Mouse (Mus musculus) heart, embryonic 13.5 days (tissue): ENCODE measurements around the gene Mrtfa. TPM values are rescaled to one million over a fixed set of nuclear protein-coding genes. Genes with fewer than 3 reads are reported as not detected.

Experiments used
- ATAC-seq: fragments of 200-750 bp; cut with Nextera tagmentation; 2 replicates; pipeline ENCODE4 v1.8.0; 2017; ENCODE audit warnings: moderate TSS enrichment; ENCODE audit not compliant: insufficient number of reproducible peaks, low FRiP score, low TSS enrichment; ENCODE audit errors: extremely low read depth
- H3K27ac ChIP-seq: fragments of 300-500 bp; sonication (generic); replicated peaks from 2 replicates; pipeline ENCODE4 v1.5.1; 2015; ENCODE audit warnings: moderate library complexity, mild to moderate bottlenecking, inconsistent platforms
- H3K27me3 ChIP-seq: fragments of 300-500 bp; sonication (generic); replicated peaks from 2 replicates; pipeline ENCODE4 v1.6.1; 2015; ENCODE audit warnings: mild to moderate bottlenecking, inconsistent platforms
- H3K36me3 ChIP-seq: fragments of 300-500 bp; sonication (generic); 2 replicates; pipeline ENCODE4 v1.6.1; 2015; ENCODE audit warnings: mild to moderate bottlenecking, inconsistent platforms
- H3K4me1 ChIP-seq: fragments of 300-500 bp; sonication (generic); 2 replicates; pipeline ENCODE4 v1.6.1; 2015; ENCODE audit warnings: inconsistent platforms
- H3K4me2 ChIP-seq: fragments of 300-500 bp; sonication (generic); 2 replicates; pipeline ENCODE4 v1.6.1; 2015; ENCODE audit warnings: inconsistent platforms, mild to moderate bottlenecking, moderate library complexity
- H3K4me3 ChIP-seq: fragments of 300-500 bp; sonication (generic); 2 replicates; pipeline ENCODE4 v1.5.1; 2015; ENCODE audit warnings: moderate library complexity, mild to moderate bottlenecking, inconsistent platforms
- H3K9ac ChIP-seq: fragments of 300-500 bp; sonication (generic); 2 replicates; pipeline ENCODE4 v1.6.1; 2015; ENCODE audit warnings: inconsistent platforms, mild to moderate bottlenecking, moderate library complexity
- H3K9me3 ChIP-seq: fragments of 300-500 bp; sonication (generic); 2 replicates; pipeline ENCODE4 v1.6.1; 2016; ENCODE audit warnings: inconsistent platforms
- WGBS: fragments of 180-500 bp; shearing (Covaris S2); methylation state at CpG from one replicate; pipeline ENCODE4 v1.1.7; 2015; ENCODE audit warnings: mixed read lengths; 5-methylcytosine and 5-hydroxymethylcytosine counted together
- polyA plus RNA-seq: library from polyadenylated mRNA; unstranded; fragments of >200 nt; fragmentation: Nextera tagmentation; extraction: Ambion mirVana; gene quantifications from 2 replicates; pipeline ENCODE4 v1.2.1, GENCODE M21; 2015

The Mrtfa gene
- polyA plus RNA-seq, result 13.9 and 15.9 TPM in 2 replicates

DNA sequence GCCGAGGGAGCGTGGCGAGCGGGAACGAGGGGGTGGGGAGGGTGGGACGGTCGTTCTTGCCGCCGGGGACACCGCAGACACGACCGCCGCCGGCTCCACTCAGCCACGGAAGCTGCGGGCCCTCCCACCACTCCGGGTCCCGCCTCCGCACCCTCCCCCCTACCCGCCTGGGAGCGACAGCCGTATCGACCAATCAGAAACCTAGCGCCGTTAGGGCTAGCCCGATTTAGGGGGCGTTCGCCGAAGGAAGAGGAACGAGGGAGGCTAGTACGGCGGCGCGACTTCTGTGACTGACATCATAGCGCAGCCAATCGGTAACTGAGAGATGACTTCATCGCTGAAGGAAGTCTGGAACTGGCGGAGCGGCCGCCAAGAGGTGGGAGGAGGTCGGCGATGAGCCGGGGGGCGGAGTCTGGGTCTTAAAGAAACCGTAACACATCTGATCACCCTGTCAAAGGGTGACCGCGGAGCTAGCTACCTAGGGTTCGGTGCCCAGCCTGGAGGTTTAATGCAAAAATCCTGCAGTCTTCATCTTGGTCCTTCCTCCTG lies at the start of gene Mrtfa:
Gene Mrtfa (minus strand): TSS at position 128 of the 549 bp plus-strand sequence.
- peak within 1 kb of the TSS; percentile 94 for H3K9ac ChIP-seq
- peaks cover 36% of the 10 kb centered on the region for H3K4me1 ChIP-seq
- peak within 1 kb of the TSS; percentile 76 for H3K27ac ChIP-seq
- under 1% methylated on average over 48 of the region's 48 CpGs for whole genome bisulfite sequencing
- no peaks in the 10 kb centered on the region for H3K36me3 ChIP-seq
- H3K9me3 ChIP-seq, result no peaks in the 10 kb centered on the region
- H3K4me3 ChIP-seq, result peak within 1 kb of the TSS; percentile 96
- ATAC-seq, result peak; percentile 99
- peak within 1 kb of the TSS; percentile 98 for H3K4me2 ChIP-seq
- H3K27me3 ChIP-seq, result no peaks in the 10 kb centered on the region

DNA sequence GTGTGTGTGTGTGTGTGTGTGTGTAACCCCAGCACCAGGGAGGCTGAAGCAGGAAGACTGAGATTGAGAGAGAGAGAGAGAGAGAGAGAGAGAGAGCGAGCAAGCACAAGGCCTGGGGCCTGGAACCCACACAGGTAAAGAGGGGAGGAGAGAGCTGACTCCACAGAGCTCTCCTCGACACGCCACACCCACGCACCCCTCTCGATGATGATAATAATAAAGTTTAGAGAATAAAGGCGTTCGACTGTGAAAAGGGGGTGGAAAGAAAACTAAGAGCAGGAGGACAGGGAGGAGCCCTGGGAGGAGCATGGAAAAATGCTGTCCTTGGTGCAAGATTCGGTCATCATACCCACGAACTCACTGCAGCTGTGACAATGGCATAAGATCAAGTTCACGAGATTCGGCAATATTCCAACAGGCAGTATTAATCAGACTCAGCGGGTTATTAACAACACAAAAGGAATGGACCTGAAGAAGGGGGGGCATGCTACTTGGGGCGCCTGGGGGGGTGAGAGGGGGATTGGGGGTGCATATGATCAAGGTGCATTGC lies 49.3 kb upstream of the Mrtfa start:
- Histone ChIP-seq H3K9ac (no peak overlapping the region), H3K27me3 (peaks cover 53% of the 10 kb centered on the region), H3K9me3 (peaks cover 8% of the 10 kb centered on the region; the same call in 1 of the 2 replicates), H3K36me3 (no peaks in the 10 kb centered on the region), H3K27ac (no peak overlapping the region), H3K4me1 (peaks cover 15% of the 10 kb centered on the region), H3K4me2 (no peak overlapping the region), H3K4me3 (no peak overlapping the region)
- ATAC-seq, result no peak
- WGBS, result 71% methylated on average over 13 of the region's 13 CpGs

DNA sequence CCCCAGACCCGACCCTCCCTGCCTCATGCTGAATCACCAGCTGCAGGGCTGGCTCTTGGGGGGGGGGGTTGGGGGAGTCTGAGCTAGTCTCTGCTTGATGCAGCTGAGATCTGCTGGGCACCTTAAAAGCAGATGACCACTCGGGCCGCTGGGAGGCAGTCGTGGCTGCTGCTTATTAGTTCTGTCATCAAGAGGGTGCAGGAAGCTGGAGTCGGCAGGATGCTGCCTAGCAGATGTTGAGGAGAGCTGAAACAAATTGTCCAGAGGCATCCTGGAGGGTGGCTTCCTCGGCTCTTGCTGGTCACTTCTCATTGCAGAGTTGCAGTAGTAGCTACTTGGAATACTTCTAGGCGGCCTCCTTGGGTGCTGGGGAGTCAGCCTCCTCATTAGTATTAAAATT lies 48.7 kb upstream of the Mrtfa start:
- Histone ChIP-seq H3K4me1 (peaks cover 18% of the 10 kb centered on the region), H3K27ac (no peak overlapping the region), H3K36me3 (no peaks in the 10 kb centered on the region), H3K4me2 (no peak overlapping the region), H3K27me3 (peaks cover 59% of the 10 kb centered on the region), H3K9ac (no peak overlapping the region), H3K4me3 (no peak overlapping the region), H3K9me3 (0 out of 2 replicates have a peak, but pooled peaks cover 2% of the 10 kb centered on the region)
- 14% methylated on average over 7 of the region's 7 CpGs for WGBS
- no peak for ATAC-seq

DNA sequence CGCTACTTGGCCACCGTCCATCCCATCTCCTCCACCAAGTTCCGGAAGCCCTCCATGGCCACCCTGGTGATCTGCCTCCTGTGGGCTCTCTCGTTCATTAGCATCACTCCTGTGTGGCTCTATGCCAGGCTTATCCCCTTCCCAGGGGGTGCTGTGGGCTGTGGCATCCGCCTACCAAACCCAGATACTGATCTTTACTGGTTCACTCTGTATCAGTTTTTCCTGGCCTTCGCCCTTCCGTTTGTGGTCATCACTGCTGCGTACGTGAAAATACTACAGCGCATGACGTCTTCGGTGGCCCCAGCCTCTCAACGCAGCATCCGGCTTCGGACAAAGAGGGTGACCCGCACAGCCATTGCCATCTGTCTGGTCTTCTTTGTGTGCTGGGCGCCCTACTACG lies 46.9 kb upstream of the Mrtfa start:
- Histone ChIP-seq H3K27ac (no peak overlapping the region), H3K27me3 (peaks cover 70% of the 10 kb centered on the region), H3K9ac (no peak overlapping the region), H3K4me2 (no peak overlapping the region), H3K4me1 (peaks cover 18% of the 10 kb centered on the region), H3K4me3 (no peak overlapping the region), H3K36me3 (no peaks in the 10 kb centered on the region), H3K9me3 (no peaks in the 10 kb centered on the region)
- no peak for ATAC-seq
- 88% methylated on average over 18 of the region's 18 CpGs for WGBS

DNA sequence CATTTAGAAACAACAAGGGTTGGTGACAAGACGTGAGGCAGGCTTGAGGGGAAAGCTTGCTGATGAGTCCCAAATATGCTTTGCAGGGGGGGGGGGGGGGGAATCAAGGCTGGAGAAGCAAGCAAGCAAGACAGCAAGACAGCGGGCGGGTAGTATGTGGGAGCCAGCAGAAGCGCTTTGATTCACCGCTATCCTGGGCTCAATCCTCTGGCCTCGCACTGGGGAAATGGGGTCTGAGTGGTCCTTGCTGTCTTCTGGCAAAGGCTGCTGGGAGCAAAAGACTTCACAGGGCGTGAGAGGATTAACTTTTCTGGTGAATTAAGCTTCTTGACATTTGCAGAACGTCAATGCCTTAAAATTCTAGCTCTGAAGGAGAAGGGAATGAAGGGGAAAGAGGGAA lies 45.5 kb upstream of the Mrtfa start:
- Histone ChIP-seq H3K9ac (peak overlapping the region; percentile 68; the same call in 1 of the 2 replicates), H3K9me3 (no peaks in the 10 kb centered on the region), H3K4me3 (peak overlapping the region; percentile 50), H3K36me3 (no peaks in the 10 kb centered on the region), H3K27me3 (peaks cover 67% of the 10 kb centered on the region), H3K4me1 (peaks cover 18% of the 10 kb centered on the region), H3K27ac (no peak overlapping the region), H3K4me2 (peak overlapping the region; percentile 80)
- ATAC-seq, result no peak
- WGBS, result 3% methylated on average over 8 of the region's 8 CpGs

DNA sequence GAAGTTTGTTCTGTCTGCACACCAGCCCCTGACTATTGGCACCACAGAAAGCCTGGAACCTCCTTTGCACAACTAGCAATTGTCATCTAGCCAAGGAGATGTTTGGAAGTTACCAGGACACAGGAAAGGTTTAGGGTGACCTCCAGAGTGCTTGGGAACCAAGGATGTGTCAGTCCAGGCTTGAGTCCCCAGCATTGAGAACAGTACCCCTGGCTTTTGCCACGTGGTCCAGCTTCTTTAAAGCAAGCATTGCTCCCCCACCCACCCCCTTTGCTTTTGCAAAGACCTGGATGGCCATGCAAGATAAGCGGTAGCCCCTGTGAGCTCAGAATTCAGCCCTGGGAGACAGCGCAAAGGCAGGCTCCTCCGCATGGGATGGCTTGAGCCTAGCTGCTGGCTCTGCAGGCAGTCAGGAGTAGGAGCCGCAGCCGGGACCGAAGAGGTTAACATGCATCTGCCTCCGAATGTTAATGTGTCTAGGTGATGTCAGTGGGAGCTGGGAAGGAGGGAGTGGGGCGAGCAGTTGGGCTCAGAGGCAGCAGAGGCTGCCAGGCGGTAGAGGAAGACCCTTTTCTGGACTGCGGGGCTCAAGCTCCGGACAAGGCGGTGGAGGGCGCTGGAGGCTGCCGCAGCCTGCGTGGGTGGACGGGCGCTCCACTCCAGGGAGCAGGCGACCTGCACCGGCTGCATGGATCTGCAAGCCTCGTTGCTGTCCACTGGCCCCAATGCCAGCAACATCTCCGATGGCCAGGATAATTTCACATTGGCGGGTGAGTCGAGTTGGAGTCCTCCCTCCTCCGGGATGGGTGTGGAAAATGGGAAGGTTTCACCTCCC lies 44.7 kb upstream of the Mrtfa start, which contains the start of gene Mchr1:
Gene Mchr1 (plus strand): TSS at position 414 of the 835 bp plus-strand sequence.
- Histone ChIP-seq H3K4me3 (peak within 1 kb of the TSS; percentile 50), H3K9me3 (no peaks in the 10 kb centered on the region), H3K36me3 (no peaks in the 10 kb centered on the region), H3K27ac (no peak within 1 kb of the TSS), H3K4me2 (peak within 1 kb of the TSS; percentile 80), H3K27me3 (peaks cover 62% of the 10 kb centered on the region), H3K9ac (peak within 1 kb of the TSS; percentile 68), H3K4me1 (peaks cover 18% of the 10 kb centered on the region)
- WGBS, result under 1% methylated on average over 25 of the region's 25 CpGs
- ATAC-seq, result no peak

DNA sequence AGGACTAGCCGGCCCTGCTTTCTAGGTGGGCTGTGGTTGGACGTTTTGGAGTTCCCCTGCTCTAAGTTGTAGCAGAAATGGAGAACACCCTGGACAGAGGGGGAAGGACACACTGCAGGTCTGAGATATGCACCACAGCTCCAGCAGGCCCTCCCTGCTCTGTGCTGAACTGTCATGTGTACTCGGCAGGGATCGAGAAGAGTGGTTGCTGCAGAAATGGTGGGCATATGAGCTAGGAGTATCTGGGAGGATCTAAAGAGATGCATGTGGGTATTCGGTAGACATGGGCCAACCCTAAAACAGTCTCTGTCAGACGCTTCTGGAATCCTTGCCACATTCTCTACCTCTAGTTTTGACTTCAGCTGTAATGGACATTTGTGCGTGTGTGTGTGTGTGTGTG lies 40.8 kb upstream of the Mrtfa start:
- Histone ChIP-seq H3K36me3 (no peaks in the 10 kb centered on the region), H3K9me3 (no peaks in the 10 kb centered on the region), H3K27me3 (peaks cover 37% of the 10 kb centered on the region), H3K27ac (no peak overlapping the region), H3K4me3 (no peak overlapping the region), H3K4me1 (peaks cover 18% of the 10 kb centered on the region), H3K4me2 (no peak overlapping the region), H3K9ac (no peak overlapping the region)
- ATAC-seq, result no peak
- 61% methylated on average over 7 of the region's 7 CpGs for WGBS

DNA sequence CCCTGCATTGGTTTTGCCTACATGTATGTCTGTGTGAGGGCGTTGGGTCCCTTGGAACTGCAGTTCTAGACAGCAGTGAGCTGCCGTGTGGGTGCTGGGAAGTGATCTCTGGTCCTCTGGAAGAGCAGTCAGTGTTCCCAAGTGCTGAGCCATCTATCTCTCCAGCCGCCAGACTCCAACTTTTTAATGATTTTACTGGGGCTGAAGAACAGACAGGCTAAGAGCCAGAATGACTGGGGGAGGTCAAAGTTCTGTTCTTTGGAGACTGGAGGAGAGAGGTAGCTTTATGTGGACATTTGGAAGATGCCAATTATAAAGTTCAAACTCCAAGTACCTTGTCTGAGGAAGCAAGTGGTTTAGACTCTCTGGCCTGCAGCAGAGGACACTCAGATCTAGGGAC lies 39.2 kb upstream of the Mrtfa start:
- ATAC-seq, result no peak
- no peaks in the 10 kb centered on the region for H3K36me3 ChIP-seq
- 55% methylated on average over 3 of the region's 3 CpGs for WGBS
- H3K9ac ChIP-seq, result no peak overlapping the region
- H3K4me3 ChIP-seq, result no peak overlapping the region
- peaks cover 22% of the 10 kb centered on the region; the same call in 1 of the 2 replicates for H3K27me3 ChIP-seq
- no peak overlapping the region for H3K27ac ChIP-seq
- no peaks in the 10 kb centered on the region for H3K9me3 ChIP-seq
- 0 out of 2 replicates have a peak, but pooled peaks cover 3% of the 10 kb centered on the region for H3K4me1 ChIP-seq
- H3K4me2 ChIP-seq, result no peak overlapping the region

DNA sequence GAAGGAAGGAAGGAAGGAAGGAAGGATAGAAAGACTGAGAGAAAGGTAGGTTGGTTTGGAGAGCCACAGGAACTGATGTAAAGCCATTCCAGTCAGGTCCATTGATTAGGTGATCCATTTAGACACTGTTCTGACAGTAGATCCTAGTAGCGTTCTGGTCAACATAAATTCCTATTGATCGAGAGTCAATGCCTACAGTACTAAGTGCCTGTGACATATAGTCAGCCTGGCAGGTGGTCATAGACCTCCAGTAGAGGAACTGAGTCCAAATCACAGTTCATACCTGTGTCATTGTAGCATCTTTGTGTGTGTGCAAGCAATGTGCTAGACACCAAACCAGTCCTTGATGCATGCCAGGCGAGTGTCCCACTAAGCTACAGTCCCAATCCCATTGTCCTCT lies 37.7 kb upstream of the Mrtfa start:
- Histone ChIP-seq H3K4me1 (no peaks in the 10 kb centered on the region), H3K36me3 (no peaks in the 10 kb centered on the region), H3K27me3 (0 out of 2 replicates have a peak, but pooled peaks cover 7% of the 10 kb centered on the region), H3K27ac (no peak overlapping the region), H3K9me3 (no peaks in the 10 kb centered on the region), H3K4me2 (no peak overlapping the region), H3K4me3 (no peak overlapping the region), H3K9ac (no peak overlapping the region)
- WGBS, result 72% methylated on average over 3 of the region's 3 CpGs
- no peak for ATAC-seq

DNA sequence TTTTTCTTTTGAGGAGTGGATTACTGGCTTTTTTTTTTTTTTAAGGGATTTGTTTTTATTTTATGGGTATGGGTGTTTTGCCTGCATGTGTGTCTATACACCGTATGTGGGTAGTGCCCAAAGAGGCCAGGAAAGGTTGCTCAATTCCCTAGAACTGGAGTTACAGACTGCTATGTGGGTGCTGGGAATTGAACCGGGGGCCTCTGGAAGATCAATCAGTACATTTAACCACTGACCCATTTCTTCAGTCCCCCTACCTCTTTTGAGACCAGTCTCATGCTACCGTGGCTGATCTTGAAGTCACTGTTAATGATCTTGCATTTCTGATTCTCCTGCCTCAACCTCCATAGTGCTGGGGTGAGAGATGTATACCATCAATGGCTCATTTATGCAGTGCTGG lies 36.7 kb upstream of the Mrtfa start:
- no peak overlapping the region for H3K4me3 ChIP-seq
- 0 out of 2 replicates have a peak, but pooled peaks cover 6% of the 10 kb centered on the region for H3K27me3 ChIP-seq
- ATAC-seq, result no peak
- H3K4me1 ChIP-seq, result no peaks in the 10 kb centered on the region
- WGBS, result 81% methylated on average over 3 of the region's 3 CpGs
- no peaks in the 10 kb centered on the region for H3K9me3 ChIP-seq
- no peak overlapping the region for H3K9ac ChIP-seq
- no peak overlapping the region for H3K4me2 ChIP-seq
- no peak overlapping the region for H3K27ac ChIP-seq
- H3K36me3 ChIP-seq, result no peaks in the 10 kb centered on the region

DNA sequence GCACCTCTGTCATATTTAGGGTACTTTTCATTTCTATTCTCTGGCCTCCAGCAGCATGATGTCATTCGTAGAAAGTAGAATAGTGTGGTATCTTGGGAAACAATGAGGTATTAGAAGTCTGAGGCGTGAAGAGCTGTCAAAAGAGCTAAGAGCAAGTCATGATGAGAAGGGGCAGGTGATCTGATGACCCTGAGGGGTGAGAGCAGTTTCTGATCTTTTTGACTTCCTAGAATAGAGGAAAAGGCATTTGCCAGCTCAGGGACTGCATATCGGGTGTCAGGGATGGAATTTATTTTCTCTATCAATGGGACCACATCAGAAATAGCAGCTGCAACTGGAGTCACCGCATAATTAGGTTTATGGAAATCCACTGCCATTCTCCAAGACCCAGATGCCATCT lies 36.2 kb upstream of the Mrtfa start:
- Histone ChIP-seq H3K4me2 (no peak overlapping the region), H3K4me3 (no peak overlapping the region), H3K9ac (no peak overlapping the region), H3K27me3 (0 out of 2 replicates have a peak, but pooled peaks cover 6% of the 10 kb centered on the region), H3K27ac (no peak overlapping the region), H3K4me1 (no peaks in the 10 kb centered on the region), H3K36me3 (no peaks in the 10 kb centered on the region), H3K9me3 (no peaks in the 10 kb centered on the region)
- WGBS, result 61% methylated on average over 4 of the region's 4 CpGs
- ATAC-seq, result no peak
